Mouse (Mus musculus): ENCODE results near the gene Cyp3a59.
"Not testable (repeated sequence)": the region's sequence is repeated elsewhere in the genome, so short reads cannot be mapped to it uniquely, and the experiment has no call there.

Gene Cyp3a59

GRCm38 (mm10) chr5:146078945-146079344 is at the start of gene Cyp3a59:
Gene Cyp3a59 (plus strand): TSS chr5:146079257.
- DNase-seq (ENCODE audit: low spot score in 2 of 2), result not testable (repeated sequence)

GRCm38 (mm10) chr5:146070099-146070498 is 9.0 kb upstream of the Cyp3a59 start:
- no peak for DNase-seq (ENCODE audit: low spot score in 2 of 2)

GRCm38 (mm10) chr5:146147903-146148302 is 68.8 kb downstream of the Cyp3a59 start:
- DNase-seq (ENCODE audit: low spot score in 2 of 2), result no peak

- DNase-seq (ENCODE audit: low spot score in 2 of 2), result no peak
Measured at GRCm38 (mm10) chr5:146150454-146150853, 71.4 kb downstream of the Cyp3a59 start.

GRCm38 (mm10) chr5:146158326-146158725 is 79.3 kb downstream of the Cyp3a59 start:
- not testable (repeated sequence) for DNase-seq (ENCODE audit: low spot score in 2 of 2)

GRCm38 (mm10) chr5:146160439-146160838 is 81.4 kb downstream of the Cyp3a59 start, which contains the start of gene Gm5565:
Gene Gm5565 (minus strand): TSS chr5:146160539.
- DNase-seq (ENCODE audit: low spot score in 2 of 2), result not testable (repeated sequence)
